ENCODE assay signal across 11 mouse cellular contexts in the genomic region with DNA sequence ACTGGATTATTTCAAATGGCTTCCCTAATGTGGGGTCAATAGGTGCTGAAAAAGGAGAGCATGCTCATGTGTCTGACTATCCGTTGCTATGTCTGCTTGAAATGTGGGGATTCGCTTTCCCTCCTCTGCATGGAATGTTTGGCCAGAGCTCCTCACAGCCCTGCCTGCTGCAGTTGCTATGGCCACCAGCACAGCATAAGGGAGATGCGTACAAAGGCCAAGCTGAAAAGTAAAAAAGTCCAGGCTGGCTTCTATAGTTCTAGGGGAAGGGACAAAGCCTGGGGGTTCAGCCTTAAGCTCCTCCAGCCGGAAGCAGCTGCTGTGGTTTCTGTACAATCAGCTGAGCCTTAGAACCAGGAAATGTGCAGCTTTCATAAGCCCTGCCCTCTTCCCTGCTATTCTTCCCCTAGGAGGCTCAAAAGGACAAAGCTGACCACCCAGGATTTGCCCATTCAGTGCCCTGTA. TPM values are rescaled to one million over a fixed set of nuclear protein-coding genes. Genes with fewer than 3 reads are reported as not detected.
DNase-seq lines count a peak whose midpoint lies in the region; ATAC-seq and TF ChIP-seq lines count a peak whose summit lies in the region.
"Had no signal": no experiment of that assay in that cellular context is flagged by ENCODE, and none has a peak within 500 bp of the region (broad histone marks: within the 10 kb centered on the region; RNA-seq: fewer than 3 reads in every experiment).

No protein-coding gene starts in this region.

- peak overlapping the region; percentile 72 for H3K27ac ChIP-seq in kidney, embryonic 15.5 days
- H3K27ac ChIP-seq in forebrain, embryonic 10.5 days, result peak overlapping the region; percentile 67
- H3K27ac ChIP-seq in limb, embryonic 14.5 days (replicated peaks; ENCODE audit: low read depth, low read length), result peak overlapping the region; percentile 48; the same call in 1 of the 2 replicates
- H3K27ac ChIP-seq in stomach, embryonic 16.5 days (ENCODE audit: low read length), result peak overlapping the region; percentile 87

- no peaks in the 10 kb centered on the region for H3K9me3 ChIP-seq in kidney, embryonic 15.5 days (replicated peaks)
- H3K9me3 ChIP-seq in forebrain, embryonic 10.5 days, result no peaks in the 10 kb centered on the region
- H3K9me3 ChIP-seq in limb, embryonic 14.5 days (ENCODE audit: control insufficient read depth, low read length), result no peaks in the 10 kb centered on the region
- no peaks in the 10 kb centered on the region for H3K9me3 ChIP-seq in stomach, embryonic 16.5 days (replicated peaks; ENCODE audit: control insufficient read depth, low read length)

- peak; percentile 52 for ATAC-seq in kidney, embryonic 15.5 days (replicated peaks; ENCODE audit: low FRiP score)
- peak; percentile 75 for ATAC-seq in limb, embryonic 14.5 days (ENCODE audit: low FRiP score, low read depth)
- peak; percentile 89 for ATAC-seq in stomach, embryonic 16.5 days (ENCODE audit: insufficient read depth, low FRiP score)

- no peak overlapping the region for H3K4me3 ChIP-seq in kidney, embryonic 15.5 days (replicated peaks)
- H3K4me3 ChIP-seq in forebrain, embryonic 10.5 days, result no peak overlapping the region
- no peak overlapping the region for H3K4me3 ChIP-seq in limb, embryonic 14.5 days (replicated peaks; ENCODE audit: low read length)
- H3K4me3 ChIP-seq in stomach, embryonic 16.5 days (replicated peaks; ENCODE audit: low read length), result no peak overlapping the region

- intact Hi-C loops in heart, postnatal 36 days (cut with DNase I), result loop anchor here (5.0 kb wide), 1 partner anchor 503 kb away; the partner anchor contains the start of gene Ramp3

- H3K36me3 ChIP-seq in kidney, embryonic 15.5 days, result no peaks in the 10 kb centered on the region
- no peaks in the 10 kb centered on the region for H3K36me3 ChIP-seq in forebrain, embryonic 10.5 days (replicated peaks)
- no peaks in the 10 kb centered on the region for H3K36me3 ChIP-seq in limb, embryonic 14.5 days (ENCODE audit: control insufficient read depth, insufficient read depth, low read length)
- no peaks in the 10 kb centered on the region for H3K36me3 ChIP-seq in stomach, embryonic 16.5 days (ENCODE audit: control insufficient read depth, insufficient read depth, low read length)

- peaks cover 24% of the 10 kb centered on the region for H3K4me1 ChIP-seq in kidney, embryonic 15.5 days
- H3K4me1 ChIP-seq in forebrain, embryonic 10.5 days, result peaks cover 23% of the 10 kb centered on the region
- H3K4me1 ChIP-seq in limb, embryonic 14.5 days (ENCODE audit: control insufficient read depth, insufficient read depth, low read length), result peaks cover 15% of the 10 kb centered on the region
- H3K4me1 ChIP-seq in stomach, embryonic 16.5 days (ENCODE audit: control insufficient read depth, insufficient read depth, low read length), result peaks cover 13% of the 10 kb centered on the region

- no peak for DNase-seq in kidney, adult 11 months
- DNase-seq in forebrain, embryonic 10.5 days (ENCODE audit: extremely low spot score, low spot score), result peak; percentile 27
- DNase-seq in limb, embryonic 14.5 days (ENCODE audit: low spot score), result peak; percentile 61
- DNase-seq in frontal cortex, postnatal 25 days (ENCODE audit: low spot score in 2 of 2), result no peak
- no peak for DNase-seq in c-Kit-positive CD71-positive TER-119-positive erythroid progenitor cells, embryonic 14.5 days (ENCODE audit: low spot score)
- no peak for DNase-seq in heart, postnatal 36 days

- no peak overlapping the region for H3K4me2 ChIP-seq in kidney, embryonic 15.5 days
- H3K4me2 ChIP-seq in limb, embryonic 14.5 days (replicated peaks; ENCODE audit: low read depth, low read length, severe bottlenecking), result no peak overlapping the region
- H3K4me2 ChIP-seq in stomach, embryonic 16.5 days (ENCODE audit: low read depth, low read length), result no peak overlapping the region

- no peak for TF ChIP-seq POLR2A in limb, embryonic 14.5 days (IDR thresholded peaks at IDR 0.05; ENCODE audit: borderline replicate concordance, extremely low read depth, insufficient read depth, insufficient read length)

- H3K9ac ChIP-seq in kidney, embryonic 15.5 days, result no peak overlapping the region
- H3K9ac ChIP-seq in limb, embryonic 14.5 days (ENCODE audit: low read depth, low read length, severe bottlenecking), result no peak overlapping the region
- peak overlapping the region; percentile 6; the same call in 1 of the 2 replicates for H3K9ac ChIP-seq in stomach, embryonic 16.5 days (ENCODE audit: low read length)

- WGBS in kidney, embryonic 15.5 days, result 38% methylated on average over 4 of the region's 4 CpGs
- WGBS in forebrain, embryonic 10.5 days, result 59% methylated on average over 4 of the region's 4 CpGs
- 73% methylated on average over 4 of the region's 4 CpGs for WGBS in limb, embryonic 14.5 days
- 17% methylated on average over 4 of the region's 4 CpGs for WGBS in stomach, embryonic 16.5 days

- no peaks in the 10 kb centered on the region for H3K27me3 ChIP-seq in kidney, embryonic 15.5 days
- H3K27me3 ChIP-seq in forebrain, embryonic 10.5 days (ENCODE audit: poor library complexity, severe bottlenecking), result no peaks in the 10 kb centered on the region
- H3K27me3 ChIP-seq in limb, embryonic 14.5 days (ENCODE audit: control insufficient read depth, insufficient read depth, low read length), result no peaks in the 10 kb centered on the region
- no peaks in the 10 kb centered on the region for H3K27me3 ChIP-seq in stomach, embryonic 16.5 days (ENCODE audit: control insufficient read depth, insufficient read depth, low read length)

RNA-seq across cellular contexts. Expression of gene Gm11985, which starts 27.7 kb away (rescaled TPM):
- polyA plus RNA-seq in kidney, embryonic 15.5 days (2015; fragmentation: Nextera tagmentation; extraction: Ambion mirVana), result not detected in 2 replicates
- polyA plus RNA-seq in forebrain, embryonic 10.5 days (2016; fragmentation: Nextera tagmentation; extraction: Ambion mirVana), result not detected in 2 replicates
- polyA plus RNA-seq in limb, embryonic 14.5 days (2012; rRNA removed), result 0.06 and 0.14 TPM in 2 replicates
- polyA plus RNA-seq in limb, embryonic 14.5 days (2014; fragmentation: Nextera tagmentation; extraction: Ambion mirVana), result not detected in 2 replicates
- polyA plus RNA-seq in stomach, embryonic 16.5 days (2015; fragmentation: Nextera tagmentation; extraction: Ambion mirVana), result not detected in 2 replicates
- not detected for total RNA-seq in heart, postnatal 36 days (2021)
- total RNA-seq: left cerebral cortex, adult 8-10 months; MEL had no signal
- polyA plus RNA-seq: cortical plate, adult 2 months had no signal

RNA-seq across cellular contexts. Expression of gene Igfbp1, which starts 36.9 kb away (rescaled TPM):
- 5.6 and 8.3 TPM in 2 replicates for polyA plus RNA-seq in kidney, embryonic 15.5 days (2015; fragmentation: Nextera tagmentation; extraction: Ambion mirVana)
- 0.10 and 0.24 TPM in 2 replicates for polyA plus RNA-seq in forebrain, embryonic 10.5 days (2016; fragmentation: Nextera tagmentation; extraction: Ambion mirVana)
- 1.4 and 2.0 TPM in 2 replicates for polyA plus RNA-seq in limb, embryonic 14.5 days (2012; rRNA removed)
- 1.6 and 1.7 TPM in 2 replicates for polyA plus RNA-seq in limb, embryonic 14.5 days (2014; fragmentation: Nextera tagmentation; extraction: Ambion mirVana)
- 5.8 and 8.5 TPM in 2 replicates for polyA plus RNA-seq in stomach, embryonic 16.5 days (2015; fragmentation: Nextera tagmentation; extraction: Ambion mirVana)
- not detected for total RNA-seq in heart, postnatal 36 days (2021)
- total RNA-seq: left cerebral cortex, adult 8-10 months; MEL had no signal

RNA-seq across cellular contexts. Expression of gene Igfbp3, which starts 53.1 kb away (rescaled TPM):
- polyA plus RNA-seq in kidney, embryonic 15.5 days (2015; fragmentation: Nextera tagmentation; extraction: Ambion mirVana), result 82.7 and 90.6 TPM in 2 replicates
- polyA plus RNA-seq in forebrain, embryonic 10.5 days (2016; fragmentation: Nextera tagmentation; extraction: Ambion mirVana), result 16.4 and 16.6 TPM in 2 replicates
- polyA plus RNA-seq in limb, embryonic 14.5 days (2012; rRNA removed), result 277 and 285 TPM in 2 replicates
- 191 and 214 TPM in 2 replicates for polyA plus RNA-seq in limb, embryonic 14.5 days (2014; fragmentation: Nextera tagmentation; extraction: Ambion mirVana)
- polyA plus RNA-seq in stomach, embryonic 16.5 days (2015; fragmentation: Nextera tagmentation; extraction: Ambion mirVana), result 41.4 and 50.8 TPM in 2 replicates
- 10 to 100 TPM; 28.9 to 31.0 TPM for total RNA-seq in heart, postnatal 36 days (2021)
- total RNA-seq: MEL had no signal

Comparison
In these comparisons a context has a peak if more than half of its experiments do, and no peak if none do; other contexts are left out.
1. DNase-seq: peak in forebrain, embryonic 10.5 days (single experiment) and limb, embryonic 14.5 days (single experiment); none in kidney, adult 11 months (single experiment), frontal cortex, postnatal 25 days (0 of 2), c-Kit-positive CD71-positive TER-119-positive erythroid progenitor cells, embryonic 14.5 days (single experiment) and heart, postnatal 36 days (0 of 2).
2. Peak in every context shown above with its lines, with median percentiles within 50 percentile points of each other: ATAC-seq and H3K27ac ChIP-seq.